ENCODE assay signal across 10 mouse cellular contexts in the genomic region with DNA sequence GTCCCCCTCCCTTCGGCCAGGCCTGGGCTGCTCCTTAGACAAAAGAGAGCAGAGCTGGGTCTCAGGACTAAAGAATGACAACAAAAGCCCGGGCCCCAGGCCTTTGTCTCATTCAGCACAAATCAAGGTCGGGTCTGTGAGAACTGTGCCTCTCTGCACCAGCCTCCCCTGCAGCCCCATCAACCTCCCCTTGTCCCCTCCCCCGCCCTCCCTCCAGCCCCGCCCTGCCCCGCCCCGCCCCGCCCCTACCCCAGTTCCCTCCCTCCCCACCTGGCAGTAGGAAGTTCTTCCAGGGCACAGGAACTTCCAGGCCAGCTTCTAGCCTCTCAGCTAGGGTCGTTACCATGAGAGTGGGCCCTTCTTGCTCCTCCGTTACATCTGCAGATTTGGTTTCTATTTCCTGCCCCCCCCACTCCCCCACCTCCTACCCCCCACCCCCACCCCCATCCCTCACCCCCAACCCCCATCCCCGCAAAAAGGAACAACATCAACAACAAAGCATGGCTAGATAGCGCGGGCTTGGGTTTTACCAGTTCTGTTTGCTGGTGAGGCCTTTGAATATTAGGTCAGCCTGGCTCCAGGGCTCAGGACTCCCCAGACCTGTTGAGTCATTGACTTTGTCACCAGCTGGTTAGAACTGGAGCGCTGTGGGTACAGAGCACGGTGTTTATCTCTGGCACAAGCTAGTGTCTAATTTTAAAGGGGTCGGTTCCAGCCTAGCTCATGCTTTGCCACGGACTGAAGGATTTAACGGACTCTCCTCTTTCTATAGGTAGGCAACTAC.
DNase-seq lines count a peak whose midpoint lies in the region; ATAC-seq lines count a peak whose summit lies in the region.
"Had no signal": no experiment of that assay in that cellular context is flagged by ENCODE, and none has a peak within 500 bp of the region (broad histone marks: within the 10 kb centered on the region; RNA-seq: fewer than 3 reads in every experiment).

No protein-coding gene starts in this region.

- peak overlapping the region; percentile 45 for H3K4me2 ChIP-seq in heart, embryonic 11.5 days
- 0 out of 2 replicates have a peak overlapping the region, but pooled peaks have one; percentile 22 for H3K4me2 ChIP-seq in intestine, embryonic 15.5 days (replicated peaks)

- WGBS in heart, embryonic 11.5 days (ENCODE audit: insufficient replicate concordance): 12% methylated on average over 15 of the region's 18 CpGs
- 23% methylated on average over 18 of the region's 18 CpGs for WGBS in intestine, embryonic 15.5 days

- H3K27me3 ChIP-seq in heart, embryonic 11.5 days (ENCODE audit: control insufficient read depth, insufficient read depth, low read length): no peaks in the 10 kb centered on the region
- no peaks in the 10 kb centered on the region for H3K27me3 ChIP-seq in intestine, embryonic 15.5 days (replicated peaks)
- H3K27me3 ChIP-seq: Patski had no signal

- DNase-seq in heart, postnatal 36 days: no peak
- peak; percentile 85 for DNase-seq in embryo, embryonic 9.5 days (ENCODE audit: extremely low spot score)
- DNase-seq in thymus, postnatal 14 days: peak; percentile 53
- DNase-seq in left cerebral cortex, postnatal 25 days (ENCODE audit: low spot score in 2 of 2): no peak

- H3K27ac ChIP-seq in heart, embryonic 11.5 days (ENCODE audit: low read depth, low read length): peak overlapping the region; percentile 58; the same call in 1 of the 2 replicates
- peak overlapping the region; percentile 62; the same call in 1 of the 2 replicates for H3K27ac ChIP-seq in intestine, embryonic 15.5 days

- H3K9ac ChIP-seq in heart, embryonic 11.5 days (ENCODE audit: low read depth, low read length): no peak overlapping the region
- H3K9ac ChIP-seq in intestine, embryonic 15.5 days: no peak overlapping the region

- no peaks in the 10 kb centered on the region for H3K9me3 ChIP-seq in heart, embryonic 11.5 days (replicated peaks; ENCODE audit: control insufficient read depth, low read length)
- no peaks in the 10 kb centered on the region for H3K9me3 ChIP-seq in intestine, embryonic 15.5 days

- H3K36me3 ChIP-seq in heart, embryonic 11.5 days (ENCODE audit: control insufficient read depth, insufficient read depth, low read length): no peaks in the 10 kb centered on the region
- no peaks in the 10 kb centered on the region for H3K36me3 ChIP-seq in intestine, embryonic 15.5 days

- peak; percentile 41; the same call in 1 of the 2 replicates for ATAC-seq in heart, embryonic 11.5 days (replicated peaks; ENCODE audit: insufficient number of reproducible peaks, low FRiP score, low TSS enrichment)
- ATAC-seq in intestine, embryonic 15.5 days: peak; percentile 72
- peak; percentile 89 for ATAC-seq in megakaryocyte-erythroid progenitor cell, adult 5-6 weeks (replicated peaks; ENCODE audit: low FRiP score, low TSS enrichment, poor library complexity, severe bottlenecking)
- ATAC-seq in monocyte, adult 5-6 weeks (replicated peaks; ENCODE audit: insufficient number of reproducible peaks, low FRiP score, low TSS enrichment, poor library complexity, severe bottlenecking): no peak
- ATAC-seq: Patski had no signal

- H3K4me3 ChIP-seq in heart, embryonic 11.5 days (ENCODE audit: low read depth, low read length): no peak overlapping the region
- no peak overlapping the region for H3K4me3 ChIP-seq in intestine, embryonic 15.5 days (replicated peaks)
- H3K4me3 ChIP-seq: myocyte had no signal

- H3K4me1 ChIP-seq in heart, embryonic 11.5 days (ENCODE audit: control insufficient read depth, insufficient read depth, low read length): peaks cover 10% of the 10 kb centered on the region
- H3K4me1 ChIP-seq in intestine, embryonic 15.5 days (replicated peaks): peaks cover 21% of the 10 kb centered on the region

- intact Hi-C loops in heart, postnatal 36 days (cut with DNase I): no loop called here
- intact Hi-C loops in left cerebral cortex, postnatal 25 days (cut with DNase I): no loop called here

Comparison
In these comparisons a context has a peak if more than half of its experiments do, and no peak if none do; other contexts are left out.
1. DNase-seq: peak in embryo, embryonic 9.5 days (single experiment) and thymus, postnatal 14 days (single experiment); none in heart, postnatal 36 days (0 of 2) and left cerebral cortex, postnatal 25 days (0 of 2).